Mouse (Mus musculus) gastrocnemius, adult 18-20 months (tissue): Measurements from ENCODE around the gene Cfl1. TPM values are rescaled to one million over a fixed set of nuclear protein-coding genes. Genes with fewer than 3 reads are reported as not detected.

ENCODE experiments used
- DNase-seq: peaks from one replicate; pipeline ENCODE4 v3.0.0; 2021; ENCODE audit warnings: low spot score
- total RNA-seq, 2 experiments: library from RNA; stranded (reverse); gene quantifications; 2 replicates each; pipeline ENCODE4 v1.2.3; 2021

The Cfl1 gene
- total RNA-seq, 2 experiments from 2014 or later, result 48.4 to 74.2 TPM

DNA sequence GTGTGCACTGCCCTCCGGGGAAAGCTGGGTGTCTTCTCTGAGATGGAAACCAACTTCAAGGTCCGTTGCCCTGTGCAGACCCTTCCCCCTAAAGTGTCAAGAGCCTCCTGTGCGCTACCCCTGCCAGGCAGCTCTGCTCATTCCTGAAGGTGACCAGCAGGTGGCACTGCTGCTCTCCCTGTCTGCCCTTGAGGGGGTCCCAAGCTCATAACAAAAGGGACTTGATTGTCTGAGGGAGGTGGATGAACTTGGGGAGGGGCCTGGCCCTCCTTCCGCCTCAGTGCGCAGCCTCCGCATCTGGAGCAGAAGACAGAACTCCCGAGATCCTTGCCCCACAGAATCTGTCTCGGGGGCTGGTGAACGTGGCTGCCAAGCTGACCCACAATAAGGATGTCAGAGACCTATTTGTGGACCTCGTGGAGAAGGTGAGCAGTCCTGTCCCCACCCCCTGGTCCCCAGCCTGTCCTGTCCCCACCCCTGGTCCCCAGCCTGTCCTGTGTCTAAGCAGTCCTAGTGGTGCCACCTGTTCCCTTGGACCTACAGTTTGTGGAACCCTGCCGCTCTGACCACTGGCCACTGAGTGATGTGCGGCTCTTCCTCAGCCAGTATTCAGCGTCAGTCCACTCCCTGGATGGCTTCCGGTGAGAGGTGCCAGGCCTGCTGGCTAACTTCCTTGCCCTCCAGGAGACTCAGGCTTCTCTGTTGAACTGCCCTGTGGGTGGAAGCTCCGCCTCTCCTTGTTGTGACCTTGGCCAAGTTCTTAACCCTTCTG is 26.3 kb upstream of the Cfl1 start:
- peak; percentile 44 for DNase-seq

DNA sequence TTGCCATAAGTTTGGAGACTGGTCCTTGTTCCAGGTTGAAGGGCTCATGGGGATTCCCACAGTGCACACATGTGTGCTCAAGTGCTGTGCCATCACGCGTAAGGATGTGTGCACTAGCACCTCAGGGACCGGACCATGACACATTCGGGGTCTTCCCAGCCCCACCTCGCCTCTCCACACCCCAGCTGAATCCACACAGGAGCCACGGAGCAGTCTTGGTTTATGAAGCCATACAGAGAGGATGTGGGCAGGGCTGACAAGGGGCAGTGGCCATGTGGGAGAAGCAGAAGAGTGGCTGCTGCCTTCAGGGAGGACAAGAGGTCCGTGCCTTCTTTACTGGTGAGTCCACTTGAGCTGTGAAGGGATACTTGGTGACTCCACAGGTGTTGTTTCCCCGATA is 25.2 kb upstream of the Cfl1 start:
- DNase-seq, result no peak

DNA sequence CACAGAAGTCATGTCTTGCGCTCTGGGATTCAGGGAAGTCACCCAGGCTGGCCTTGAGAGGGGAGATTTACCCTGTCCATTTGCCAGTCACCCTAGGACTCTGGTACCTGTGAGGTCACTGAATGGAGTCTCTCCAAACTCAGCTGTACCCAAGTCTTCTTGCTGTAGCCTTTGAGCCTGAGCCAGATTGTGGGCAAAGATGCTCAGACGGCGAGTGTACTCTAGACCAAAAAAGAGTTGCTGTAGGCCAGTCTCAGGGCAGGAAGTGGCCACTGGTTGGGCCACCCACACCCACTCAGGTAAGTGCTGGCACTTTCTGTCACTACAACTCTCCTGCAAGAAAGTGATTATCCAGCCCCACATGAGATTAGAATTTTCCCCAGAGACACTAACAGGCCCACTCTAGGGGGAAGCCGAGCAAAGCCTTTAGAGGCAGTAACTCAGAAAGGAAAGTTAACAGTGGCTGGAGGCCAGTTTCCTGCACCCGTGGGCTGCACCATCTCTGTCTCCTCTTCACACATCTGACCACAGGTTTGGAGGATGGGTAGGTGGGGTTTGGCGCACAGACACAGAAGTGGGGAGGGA is 23.2 kb upstream of the Cfl1 start:
- no peak for DNase-seq

DNA sequence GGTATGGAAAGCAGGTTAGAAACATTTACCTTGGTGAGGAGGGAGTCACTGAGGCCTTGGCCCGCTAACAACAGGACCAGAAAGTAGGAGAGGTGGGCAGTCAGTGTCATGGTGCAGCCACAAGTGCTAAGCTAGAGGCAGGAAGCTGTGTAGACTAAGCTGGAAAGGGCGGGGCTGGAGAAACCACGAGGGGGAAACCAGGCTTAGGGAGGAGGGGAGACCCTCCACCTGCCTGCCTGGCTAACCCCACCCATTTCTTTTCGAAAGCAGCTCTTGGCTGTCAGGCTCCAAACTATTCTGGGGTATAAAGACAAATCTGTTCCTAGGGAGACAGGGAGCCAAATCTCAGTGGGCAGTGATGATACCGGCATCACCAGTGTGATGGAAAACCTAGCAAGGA is 21.9 kb upstream of the Cfl1 start, which contains the start of gene Ctsw:
Gene Ctsw, minus strand, starts transcription at position 134 of the 400 bp plus-strand sequence.
- no peak for DNase-seq

DNA sequence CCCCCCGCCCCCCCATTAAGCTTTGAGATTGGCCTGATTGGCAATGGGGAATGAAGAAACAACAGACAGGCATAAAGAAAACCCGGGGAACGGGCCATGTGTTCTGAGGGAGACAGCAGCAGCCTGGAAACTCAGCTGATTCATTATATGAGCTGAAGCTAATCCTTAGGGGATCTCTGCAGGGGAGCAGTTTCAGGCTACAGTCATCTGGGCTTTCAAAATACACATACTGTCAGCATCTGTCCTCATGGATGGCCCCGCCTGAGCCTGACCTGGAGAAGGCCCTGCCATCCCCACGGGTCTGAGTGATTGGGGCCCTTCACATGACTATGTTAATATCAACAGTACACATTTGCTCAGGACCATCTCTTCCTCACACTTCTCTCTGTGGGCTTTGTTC is 18.4 kb upstream of the Cfl1 start:
- no peak for DNase-seq

DNA sequence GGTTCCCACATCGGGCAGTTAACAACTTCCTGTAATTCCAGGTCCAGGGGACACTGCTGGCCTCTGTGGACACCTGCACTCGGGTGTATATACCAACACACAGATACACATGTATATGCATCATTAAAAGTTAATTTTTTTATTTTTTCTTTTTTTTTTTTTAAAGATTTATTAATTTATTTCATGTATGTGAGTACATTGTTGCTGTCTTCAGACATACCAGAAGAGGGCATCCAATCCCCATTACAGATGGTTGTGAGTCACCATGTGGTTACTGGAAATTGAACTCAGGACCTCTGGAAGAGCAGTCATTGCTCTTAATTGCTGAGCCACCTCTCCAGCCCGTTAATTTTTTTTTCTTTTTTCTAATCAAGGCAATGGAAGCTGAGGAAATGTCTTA is 17.4 kb upstream of the Cfl1 start:
- DNase-seq, result no peak

DNA sequence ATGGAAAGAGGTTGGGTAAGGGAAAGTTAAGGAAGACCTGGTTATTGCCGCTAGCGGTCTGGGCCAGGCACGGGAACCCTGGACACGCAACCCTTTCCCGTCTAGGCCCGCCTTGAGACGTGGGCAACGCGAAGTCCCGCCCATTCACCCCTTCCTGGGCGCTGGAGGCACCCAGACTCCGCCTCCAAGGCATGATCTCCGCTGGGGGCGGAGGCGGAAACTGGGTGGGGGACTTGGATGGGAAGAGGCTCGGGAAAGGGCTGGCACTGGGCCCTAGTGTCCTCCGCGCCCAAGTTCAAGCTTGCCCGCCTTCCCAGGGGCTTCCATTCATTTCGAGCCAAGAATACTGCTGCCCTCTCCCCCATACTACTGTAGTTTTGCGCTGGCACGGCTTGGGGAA is 16.5 kb upstream of the Cfl1 start, which contains the start of gene Efemp2:
Gene Efemp2, plus strand, starts transcription at position 235 of the 400 bp plus-strand sequence.
- peak; percentile 80 for DNase-seq

DNA sequence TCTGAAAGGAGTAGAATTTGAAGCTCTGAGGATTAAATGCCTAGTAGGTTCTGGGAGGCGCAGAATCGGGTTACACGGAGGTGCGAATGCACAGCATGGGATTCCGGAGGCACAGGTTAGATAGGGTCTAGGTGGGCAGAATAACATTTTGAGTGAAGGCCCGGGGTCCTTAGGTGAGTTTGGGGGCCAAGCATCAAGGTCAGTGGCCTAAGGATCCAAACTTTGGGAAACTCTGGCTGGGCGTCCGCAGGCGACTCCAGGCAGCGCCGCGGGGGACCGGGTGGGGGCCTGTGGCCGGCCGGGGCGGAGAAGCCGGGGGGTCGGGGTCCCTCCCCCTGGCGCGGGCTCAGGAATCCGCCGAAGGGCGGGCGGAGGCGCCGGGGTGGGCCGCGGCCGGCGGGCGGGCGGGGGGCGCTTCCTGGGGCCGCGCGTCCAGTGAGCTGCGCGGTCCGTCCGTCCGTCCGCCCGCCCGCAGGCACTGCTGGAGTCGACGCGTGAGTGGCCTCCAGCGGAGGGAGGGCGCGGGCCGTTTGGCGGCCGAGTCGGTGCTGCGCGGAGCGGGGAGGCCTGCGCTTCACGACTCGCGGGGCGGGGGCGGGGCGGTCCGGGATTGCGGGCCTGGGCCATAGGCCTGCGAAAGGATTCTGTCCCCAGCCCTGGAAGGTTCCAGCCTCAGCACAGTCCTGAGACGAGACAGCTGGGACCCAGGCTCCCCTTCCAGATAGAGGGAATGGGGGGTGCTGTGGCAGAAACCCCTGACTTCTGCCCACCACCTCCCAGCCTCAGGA is 15.8 kb upstream of the Cfl1 start:
- DNase-seq, result peak; percentile 30

DNA sequence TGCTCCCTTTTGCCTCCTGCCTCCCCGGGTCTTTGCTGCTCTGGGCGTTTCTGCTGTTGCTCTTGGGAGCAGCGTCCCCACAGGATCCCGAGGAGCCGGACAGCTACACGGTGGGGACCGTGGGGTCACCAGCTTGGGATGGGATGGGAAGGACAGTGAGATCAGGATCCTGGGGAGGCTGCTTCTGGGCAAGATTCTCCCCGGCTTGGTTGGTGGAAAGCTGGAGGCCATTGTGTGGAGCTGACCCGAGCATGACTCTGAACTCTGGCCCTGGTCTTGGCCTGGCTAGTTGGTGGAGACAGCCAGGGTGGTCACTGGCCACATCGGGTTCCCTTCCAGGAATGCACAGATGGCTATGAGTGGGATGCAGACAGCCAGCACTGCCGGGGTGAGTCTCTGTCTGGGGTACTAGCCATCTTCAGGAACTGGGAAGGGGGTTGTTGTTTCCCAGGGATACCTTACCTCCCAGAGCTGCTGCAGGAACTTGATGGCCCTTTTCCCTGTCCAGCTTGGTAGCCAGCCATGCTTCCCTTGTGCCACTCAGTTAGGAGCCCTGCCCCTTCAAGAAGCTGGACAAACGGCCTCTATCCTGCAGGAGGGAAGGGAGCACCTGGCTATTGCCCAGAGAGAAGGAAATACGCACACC is 15.1 kb upstream of the Cfl1 start:
- no peak for DNase-seq

DNA sequence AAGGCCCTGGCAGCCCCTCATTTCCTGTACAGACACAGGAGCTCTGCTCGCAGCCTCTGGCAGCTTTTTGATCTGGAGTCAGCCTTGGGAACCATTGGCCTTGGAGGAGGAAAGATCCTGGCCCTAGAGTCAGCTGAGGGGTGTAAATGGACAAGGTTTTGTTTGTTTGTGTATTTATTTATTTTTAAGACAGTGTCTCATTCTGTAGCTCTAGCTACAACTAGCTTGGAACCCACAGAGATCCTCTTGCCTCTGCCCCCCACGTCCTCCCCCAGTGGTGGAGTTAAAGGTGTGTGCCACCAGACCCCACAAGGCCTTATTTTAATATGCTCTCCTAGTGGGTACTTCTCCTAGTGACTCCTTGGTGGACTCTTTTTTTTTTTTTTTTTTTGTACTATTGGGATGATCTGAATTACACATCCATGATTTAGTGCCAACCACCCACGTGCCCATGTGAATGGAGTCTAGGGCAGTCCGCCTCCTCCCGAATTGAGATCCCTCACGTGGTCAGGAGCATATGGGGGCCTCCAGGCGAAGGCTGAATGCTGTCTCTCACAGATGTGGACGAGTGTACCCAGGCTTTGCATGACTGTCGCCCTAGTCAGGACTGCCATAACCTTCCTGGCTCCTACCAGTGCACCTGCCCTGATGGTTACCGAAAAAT is 13.1 kb upstream of the Cfl1 start:
- DNase-seq, result no peak

DNA sequence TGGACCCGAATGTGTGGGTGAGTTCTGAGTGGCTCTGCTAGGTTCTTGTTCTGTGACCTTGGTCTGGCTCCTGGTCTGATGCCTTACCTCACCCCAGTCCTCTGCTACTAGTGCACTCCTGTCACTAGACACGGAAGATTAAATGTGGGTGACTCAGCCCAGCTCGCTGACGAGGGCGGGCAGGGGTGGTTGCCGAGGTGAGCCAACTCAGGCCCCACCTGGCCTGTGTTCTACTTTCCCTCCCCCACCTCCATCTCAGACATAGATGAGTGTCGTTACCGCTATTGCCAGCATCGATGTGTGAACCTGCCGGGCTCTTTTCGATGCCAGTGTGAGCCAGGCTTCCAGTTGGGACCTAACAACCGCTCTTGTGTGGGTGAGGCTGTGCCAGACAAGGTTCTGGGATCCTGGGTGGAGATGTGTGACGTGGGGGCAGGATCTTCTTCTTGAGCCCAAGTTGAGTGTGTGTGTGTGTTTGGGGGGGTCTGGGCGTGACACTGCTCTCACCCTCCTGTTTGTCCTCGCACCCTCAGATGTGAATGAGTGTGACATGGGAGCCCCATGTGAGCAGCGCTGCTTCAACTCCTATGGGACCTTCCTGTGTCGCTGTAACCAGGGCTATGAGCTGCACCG is 12.5 kb upstream of the Cfl1 start:
- DNase-seq, result no peak

DNA sequence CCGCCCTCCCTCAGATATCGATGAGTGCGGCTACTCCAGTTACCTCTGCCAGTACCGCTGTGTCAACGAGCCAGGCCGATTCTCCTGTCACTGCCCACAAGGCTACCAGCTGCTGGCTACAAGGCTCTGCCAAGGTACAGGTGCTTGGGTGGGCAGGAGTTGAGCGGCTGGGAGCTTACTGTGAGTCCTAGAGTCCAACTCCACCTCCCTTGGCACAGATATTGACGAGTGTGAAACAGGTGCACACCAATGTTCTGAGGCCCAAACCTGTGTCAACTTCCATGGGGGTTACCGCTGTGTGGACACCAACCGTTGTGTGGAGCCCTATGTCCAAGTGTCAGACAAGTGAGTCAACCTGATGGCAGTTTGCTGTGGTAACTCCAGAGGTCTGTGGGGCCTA is 10.2 kb upstream of the Cfl1 start:
- no peak for DNase-seq

DNA sequence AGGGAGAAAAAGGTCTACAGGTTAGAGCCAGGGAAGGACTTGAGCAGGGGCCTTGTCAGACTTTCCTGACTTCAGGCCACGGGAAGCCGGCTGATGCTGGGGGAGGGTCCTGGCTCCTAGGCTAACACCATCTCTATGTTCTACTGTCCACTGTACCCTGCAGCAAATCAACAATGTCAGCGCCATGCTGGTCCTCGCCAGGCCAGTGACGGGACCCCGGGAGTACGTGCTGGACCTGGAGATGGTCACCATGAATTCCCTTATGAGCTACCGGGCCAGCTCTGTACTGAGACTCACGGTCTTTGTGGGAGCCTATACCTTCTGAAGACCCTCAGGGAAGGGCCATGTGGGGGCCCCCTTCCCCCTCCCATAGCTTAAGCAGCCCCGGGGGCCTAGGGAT is 8.9 kb upstream of the Cfl1 start:
- no peak for DNase-seq

DNA sequence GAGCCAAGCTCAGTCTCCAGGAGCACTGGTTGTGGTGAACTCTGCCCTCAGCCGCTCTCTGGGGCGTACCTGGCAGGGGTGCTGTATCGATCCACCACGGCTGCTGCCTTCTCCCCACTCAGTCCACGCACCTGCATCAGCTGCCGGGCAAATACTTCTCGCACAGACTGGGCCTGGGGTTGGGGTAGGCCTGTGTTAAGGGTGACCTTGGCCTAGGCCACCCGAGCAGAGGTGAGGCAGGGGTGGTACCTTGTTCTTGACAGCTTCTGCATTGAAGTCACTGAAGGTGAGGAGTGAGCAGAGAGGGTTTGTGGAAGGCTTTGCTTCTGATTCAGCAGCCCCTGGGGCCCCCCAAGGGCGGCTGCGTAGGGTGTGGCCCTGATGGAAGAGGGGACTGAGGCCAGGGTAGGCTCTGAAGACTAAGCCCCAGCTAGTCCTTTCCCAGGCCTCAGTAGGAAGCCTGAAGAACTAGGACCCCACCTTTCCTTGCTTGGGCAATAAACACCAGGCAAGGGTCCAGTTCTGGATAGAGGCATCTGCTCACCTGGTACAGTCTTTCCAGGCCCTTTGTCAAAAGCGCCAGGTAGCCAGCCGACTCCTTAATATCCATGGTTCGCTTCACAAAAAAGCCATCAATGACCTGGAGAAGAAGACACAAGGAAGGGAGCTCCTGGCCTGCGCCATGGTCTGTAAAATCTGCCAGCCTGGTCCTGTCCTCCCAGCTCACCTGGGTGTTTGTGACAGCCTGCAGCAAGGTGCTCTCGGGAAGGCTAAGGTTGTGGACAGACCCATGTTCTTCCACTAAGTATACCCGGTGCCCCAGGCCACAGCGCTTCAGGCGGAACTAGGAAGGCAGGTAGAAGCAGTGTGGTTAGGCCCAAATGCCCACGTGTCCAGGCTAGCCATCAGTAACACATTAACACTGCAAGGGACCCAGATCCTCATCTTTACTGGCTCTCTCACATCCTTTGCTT is 6.6 kb upstream of the Cfl1 start:
- DNase-seq, result no peak

DNA sequence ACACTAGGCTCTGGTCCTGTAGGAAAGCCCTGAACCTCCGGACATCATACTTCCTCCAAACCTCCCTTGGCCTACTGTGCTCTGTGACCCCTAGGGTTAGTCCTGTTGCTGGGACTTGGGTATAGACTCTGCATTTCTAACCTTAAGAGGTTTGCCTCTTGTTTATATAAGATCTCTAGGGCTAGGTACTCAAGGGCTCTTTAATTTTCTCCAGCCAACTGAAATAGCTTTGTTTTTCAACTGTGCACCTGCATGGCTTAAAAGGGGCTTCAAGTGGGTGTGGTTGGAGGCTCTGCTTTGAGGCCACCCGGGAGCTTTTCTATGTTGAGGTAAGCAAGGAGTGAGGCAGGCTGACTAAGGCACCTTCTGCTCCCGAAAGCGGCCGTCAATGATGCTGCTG is 5.8 kb upstream of the Cfl1 start:
- DNase-seq, result no peak

DNA sequence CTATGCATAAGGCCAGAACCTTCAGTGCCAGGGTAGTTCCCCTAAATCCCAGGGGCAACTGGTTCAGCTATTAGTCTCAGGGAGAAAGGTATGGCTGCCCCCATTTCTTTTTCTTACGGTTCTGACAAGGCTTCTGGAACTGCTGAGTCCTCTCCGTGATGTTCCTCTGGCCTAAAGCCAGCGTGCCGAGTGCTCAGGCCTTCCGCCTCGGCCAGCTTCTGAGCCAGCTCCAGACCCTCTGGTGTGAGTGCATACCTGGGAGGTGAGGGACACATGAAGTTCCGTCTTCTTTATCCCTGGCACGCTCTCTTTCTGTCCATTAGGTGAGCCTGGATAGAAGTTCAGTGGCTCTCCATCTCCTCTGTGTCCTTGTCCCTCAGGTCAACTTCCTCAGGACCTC is 4.9 kb upstream of the Cfl1 start:
- no peak for DNase-seq

DNA sequence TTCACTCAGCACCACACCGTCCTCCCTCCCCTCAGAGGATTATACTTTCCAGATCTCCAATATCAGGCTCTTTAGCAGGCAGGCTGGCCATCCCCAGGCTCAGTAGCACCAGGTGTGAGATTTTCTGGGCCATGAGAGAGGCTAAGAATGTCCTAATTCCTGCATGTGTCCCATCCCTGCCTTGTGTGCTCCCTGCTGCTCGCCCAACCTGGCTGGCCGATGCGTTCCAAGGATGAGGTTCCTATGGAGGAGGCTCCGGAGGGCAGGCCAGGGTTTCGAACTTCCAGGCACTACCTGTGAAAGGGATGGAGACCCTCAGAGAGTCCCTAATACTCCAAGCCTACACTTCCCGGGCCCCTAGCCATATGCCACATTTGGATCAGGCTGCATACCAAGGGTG is 4.4 kb upstream of the Cfl1 start:
- DNase-seq, result no peak

DNA sequence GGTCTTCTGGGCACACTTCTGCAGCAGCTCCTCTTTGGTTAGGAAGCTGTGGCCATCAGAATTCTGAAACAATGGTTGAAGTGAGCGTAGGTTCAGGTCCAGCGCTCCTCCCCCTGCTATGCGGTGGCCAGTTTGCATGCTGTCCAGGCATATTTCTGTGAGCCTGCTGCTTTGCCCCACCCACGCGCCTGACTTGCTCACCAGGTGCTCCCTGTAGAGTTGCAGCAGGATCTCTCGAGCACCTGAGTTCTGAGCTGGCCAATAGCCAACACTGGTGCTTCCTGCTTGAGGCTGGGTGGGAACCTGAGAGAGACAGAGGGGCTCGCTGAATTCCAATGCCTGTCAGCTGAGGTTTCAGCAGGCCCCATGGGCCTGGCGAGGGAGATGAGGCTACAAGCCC is 4.0 kb upstream of the Cfl1 start:
- DNase-seq, result no peak

DNA sequence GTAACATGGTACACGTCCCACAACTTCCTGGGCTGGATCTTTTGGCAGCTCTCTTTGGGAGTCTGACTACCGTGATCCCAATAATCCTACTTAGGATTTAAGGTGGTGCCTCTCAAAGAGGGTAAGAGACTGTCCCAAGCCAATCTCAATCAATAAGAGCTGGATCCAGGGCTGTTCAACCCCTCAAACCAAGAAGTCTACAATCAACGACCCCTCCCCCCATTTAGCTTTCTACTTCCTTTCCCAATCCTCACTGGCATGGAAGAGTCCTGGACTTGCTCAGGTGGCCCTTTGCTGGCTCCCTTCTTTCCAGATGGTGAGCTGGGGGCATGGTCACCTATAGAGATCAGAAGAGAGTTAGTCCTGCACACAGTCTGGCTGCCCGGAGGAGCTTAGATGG is 3.5 kb upstream of the Cfl1 start:
- no peak for DNase-seq
